Mouse (Mus musculus) liver, adult 2 months (tissue): Measurements from ENCODE around the gene Zfp961. TPM values are rescaled to one million over a fixed set of nuclear protein-coding genes. Genes with fewer than 3 reads are reported as not detected.
"Not testable (repeated sequence)": the region's sequence is repeated elsewhere in the genome, so short reads cannot be mapped to it uniquely, and the experiment has no call there.

Source experiments
- DNase-seq: peaks from one replicate; pipeline ENCODE4 v3.0.0-alpha.2; 2011; ENCODE audit warnings: low read depth, low spot score; ENCODE audit errors: extremely low read depth
- H3K27ac ChIP-seq: fragments of 200-500 bp; replicated peaks from 2 replicates; pipeline ENCODE4 v1.5.1; 2012; ENCODE audit warnings: low read depth, mild to moderate bottlenecking, control low read depth, inconsistent platforms, low read length; ENCODE audit not compliant: insufficient read depth
- H3K27me3 ChIP-seq: fragments of 200-500 bp; 2 replicates; pipeline ENCODE4 v1.6.1; 2012; ENCODE audit warnings: mild to moderate bottlenecking, moderate library complexity, low read length, inconsistent platforms; ENCODE audit not compliant: control insufficient read depth, insufficient read depth
- H3K36me3 ChIP-seq: fragments of 200-500 bp; 2 replicates; pipeline ENCODE4 v1.6.1; 2012; ENCODE audit warnings: low read length, inconsistent platforms; ENCODE audit not compliant: control insufficient read depth, insufficient read depth
- H3K4me1 ChIP-seq: fragments of 200-500 bp; 2 replicates; pipeline ENCODE4 v1.6.1; 2011; ENCODE audit warnings: low read length; ENCODE audit not compliant: control insufficient read depth, insufficient read depth
- H3K4me3 ChIP-seq: fragments of 200-500 bp; 2 replicates; pipeline ENCODE4 v1.5.1; 2011; ENCODE audit warnings: low read depth, mild to moderate bottlenecking, control low read depth, low read length, moderate library complexity; ENCODE audit not compliant: insufficient read depth
- H3K79me2 ChIP-seq: fragments of 200-500 bp; 2 replicates; pipeline ENCODE4 v1.6.1; 2012; ENCODE audit warnings: inconsistent platforms, mild to moderate bottlenecking, low read length, moderate library complexity; ENCODE audit not compliant: control insufficient read depth, insufficient read depth
- H3K9ac ChIP-seq: fragments of 200-500 bp; 2 replicates; pipeline ENCODE4 v1.6.1; 2012; ENCODE audit warnings: low read depth, mild to moderate bottlenecking, control low read depth, inconsistent platforms, low read length
- CTCF ChIP-seq: fragments of 200-500 bp; IDR thresholded peaks from 2 replicates; pipeline ENCODE4 v1.5.1; 2011; ENCODE audit warnings: low read depth, low read length, control low read depth
- POLR2A ChIP-seq: fragments of 200-500 bp; IDR thresholded peaks from 2 replicates; pipeline ENCODE4 v1.6.1; 2011; ENCODE audit warnings: low read length, control low read depth; ENCODE audit not compliant: insufficient read depth; ENCODE audit errors: extremely low read depth
- WGBS: fragments of 180-500 bp; shearing (Covaris S2); methylation state at CpG from one replicate; pipeline ENCODE4 v1.1.7; 2018; 5-methylcytosine and 5-hydroxymethylcytosine counted together
- polyA plus RNA-seq: library from polyadenylated mRNA; depleted of rRNA; stranded (reverse); fragments of >200 nt; gene quantifications from 2 replicates; pipeline ENCODE4 v1.2.3, GENCODE M21; 2012
- total RNA-seq: library from RNA; depleted of rRNA; stranded (reverse); fragments of >200 nt; gene quantifications from 2 replicates; pipeline ENCODE4 v1.2.3, GENCODE M21; 2014

The Zfp961 gene
- total and polyA plus RNA-seq, 2 experiments = 2.7 to 7.5 TPM

DNA sequence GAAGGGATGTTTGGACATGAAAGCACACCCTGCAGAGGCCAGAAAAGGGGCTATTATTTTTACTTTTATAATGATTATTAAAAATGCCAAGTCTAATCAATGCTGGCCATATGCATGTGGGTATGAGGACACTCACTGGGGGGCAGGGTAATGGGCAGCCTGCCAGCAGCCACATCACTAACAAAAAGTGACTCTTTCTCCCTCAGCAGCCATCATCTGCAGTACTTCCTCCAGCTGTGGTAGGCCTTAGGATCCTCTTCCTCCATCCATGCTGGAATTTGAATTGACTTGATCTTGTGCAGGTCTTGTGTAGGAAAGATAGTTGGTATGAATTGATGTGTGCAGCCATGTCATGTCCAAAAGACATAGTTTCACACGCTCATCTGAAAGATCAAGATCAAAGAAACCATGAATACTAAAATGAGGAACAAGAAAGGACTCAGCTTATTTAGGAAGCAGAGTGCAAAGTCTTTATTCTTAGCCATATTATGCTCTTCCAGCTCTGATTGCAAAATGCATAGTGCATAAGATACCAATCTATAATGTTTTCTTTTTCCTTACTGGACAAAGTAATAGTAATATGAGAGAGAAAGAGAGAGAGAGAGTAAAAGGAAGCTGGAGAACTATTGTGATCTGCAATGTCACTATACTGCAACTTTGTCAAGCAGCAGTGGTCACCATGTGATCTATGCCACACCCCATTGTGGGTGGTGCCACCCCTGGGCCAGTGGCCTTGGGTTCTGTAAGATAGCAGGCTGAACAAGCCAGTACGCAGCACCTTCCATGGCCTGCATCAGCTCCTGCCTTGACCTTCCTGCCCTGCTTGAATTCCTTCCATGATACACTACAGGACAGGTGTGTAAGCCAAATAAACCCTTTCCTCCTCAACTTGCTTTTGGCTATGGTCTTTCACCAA, 10.3 kb upstream of the Zfp961 start:
- H3K27ac ChIP-seq = no peak overlapping the region
- no peaks in the 10 kb centered on the region for H3K4me1 ChIP-seq
- no peaks in the 10 kb centered on the region for H3K36me3 ChIP-seq
- 75% methylated on average over 2 of the region's 2 CpGs for WGBS
- no peak for TF ChIP-seq POLR2A
- no peak for TF ChIP-seq CTCF
- no peak overlapping the region for H3K9ac ChIP-seq
- no peaks in the 10 kb centered on the region for H3K27me3 ChIP-seq
- no peak for DNase-seq
- H3K79me2 ChIP-seq = no peaks in the 10 kb centered on the region
- no peak overlapping the region for H3K4me3 ChIP-seq

DNA sequence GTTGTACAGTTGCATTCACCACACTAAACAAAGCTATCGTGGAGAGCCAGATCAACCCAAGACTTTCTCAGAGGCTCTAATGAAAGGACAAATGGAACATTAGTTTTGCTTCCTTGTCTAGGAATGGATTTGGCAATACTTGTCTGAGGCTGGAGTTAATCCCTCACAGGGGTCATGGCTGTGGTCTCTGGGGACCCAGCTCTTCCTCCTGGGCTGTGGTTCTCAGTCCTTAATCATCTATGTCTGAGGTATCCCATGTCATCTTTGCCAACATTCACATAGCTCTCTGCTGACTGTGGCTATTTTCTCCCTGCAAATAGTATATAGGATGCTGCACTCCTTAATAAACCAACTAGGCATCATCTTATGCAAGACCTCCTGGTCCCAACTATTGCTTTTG, 9.1 kb upstream of the Zfp961 start:
- Histone ChIP-seq H3K27me3 (no peaks in the 10 kb centered on the region), H3K4me3 (no peak overlapping the region), H3K4me1 (no peaks in the 10 kb centered on the region), H3K9ac (no peak overlapping the region), H3K79me2 (no peaks in the 10 kb centered on the region), H3K27ac (no peak overlapping the region), H3K36me3 (no peaks in the 10 kb centered on the region)
- WGBS = 81% methylated on average over 1 of the region's 1 CpGs
- no peak for DNase-seq
- TF ChIP-seq CTCF (no peak), POLR2A (no peak)

DNA sequence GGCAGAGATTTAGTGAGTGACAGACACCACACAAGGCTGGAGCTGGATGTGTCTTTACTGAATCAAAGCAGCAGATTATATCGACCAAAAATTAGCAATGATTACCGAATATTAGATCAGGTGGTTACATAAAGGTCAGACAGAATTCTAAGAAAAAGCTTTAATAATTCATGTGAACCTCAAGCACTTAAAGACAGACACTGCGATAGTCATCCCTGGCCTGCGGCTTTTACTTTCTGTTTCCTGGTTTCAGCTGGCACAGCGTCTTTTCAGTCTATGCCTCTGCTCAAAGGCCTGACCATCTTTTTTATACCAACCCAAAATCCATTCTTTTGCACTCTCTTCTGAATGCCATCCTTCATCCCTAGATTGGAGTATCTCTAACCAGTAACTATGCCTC, 2.2 kb upstream of the Zfp961 start:
- Histone ChIP-seq H3K4me1 (peaks cover 5% of the 10 kb centered on the region; the same call in 1 of the 2 replicates), H3K79me2 (peaks cover 5% of the 10 kb centered on the region; the same call in 1 of the 2 replicates), H3K27me3 (no peaks in the 10 kb centered on the region), H3K27ac (no peak overlapping the region), H3K4me3 (no peak overlapping the region), H3K9ac (no peak overlapping the region), H3K36me3 (no peaks in the 10 kb centered on the region)
- no peak for DNase-seq
- TF ChIP-seq CTCF = no peak
- TF ChIP-seq POLR2A = no peak
- WGBS = 89% methylated on average over 5 of the region's 5 CpGs

DNA sequence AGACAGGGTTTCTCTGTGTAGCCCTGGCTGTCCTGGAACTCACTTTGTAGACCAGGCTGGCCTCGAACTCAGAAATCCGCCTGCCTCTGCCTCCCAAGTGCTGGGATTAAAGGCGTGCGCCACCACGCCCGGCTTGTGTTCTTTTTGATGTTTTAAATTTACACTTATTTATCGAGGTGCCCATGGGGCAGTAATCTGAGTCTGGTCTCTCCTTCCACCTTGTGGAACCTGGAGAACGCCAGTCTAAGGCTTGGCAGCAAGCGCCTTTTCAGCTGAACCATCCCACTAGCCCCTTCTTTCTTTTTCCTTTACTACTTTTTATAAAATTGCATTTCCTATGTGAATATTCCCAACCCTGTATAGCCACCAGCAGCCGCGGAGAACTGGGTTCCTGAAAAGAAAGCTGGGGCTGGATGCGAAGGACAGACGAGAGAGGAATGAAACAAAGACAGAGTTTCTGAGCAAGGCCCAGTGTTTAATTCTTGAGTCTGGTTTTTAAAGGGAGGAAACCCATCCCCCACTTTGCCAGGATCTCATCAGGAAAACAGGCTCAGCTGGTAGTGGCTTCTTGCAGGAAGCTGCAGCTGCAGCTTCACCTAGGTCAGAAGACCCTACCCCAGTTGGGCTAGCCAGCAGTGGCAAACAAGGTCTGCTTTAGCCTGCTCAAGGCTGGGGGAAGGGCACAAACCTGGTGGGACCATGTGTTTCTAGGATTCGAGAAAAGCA, 761 bp downstream of the Zfp961 start:
- DNase-seq = no peak
- Histone ChIP-seq H3K79me2 (peaks cover 5% of the 10 kb centered on the region; the same call in 1 of the 2 replicates), H3K27ac (no peak overlapping the region), H3K4me1 (peaks cover 5% of the 10 kb centered on the region; the same call in 1 of the 2 replicates), H3K27me3 (no peaks in the 10 kb centered on the region), H3K9ac (peak overlapping the region; percentile 10; the same call in 1 of the 2 replicates), H3K36me3 (no peaks in the 10 kb centered on the region; the same call in 1 of the 2 replicates), H3K4me3 (peak overlapping the region; percentile 40)
- WGBS = 28% methylated on average over 14 of the region's 14 CpGs
- no peak for TF ChIP-seq POLR2A
- no peak for TF ChIP-seq CTCF

DNA sequence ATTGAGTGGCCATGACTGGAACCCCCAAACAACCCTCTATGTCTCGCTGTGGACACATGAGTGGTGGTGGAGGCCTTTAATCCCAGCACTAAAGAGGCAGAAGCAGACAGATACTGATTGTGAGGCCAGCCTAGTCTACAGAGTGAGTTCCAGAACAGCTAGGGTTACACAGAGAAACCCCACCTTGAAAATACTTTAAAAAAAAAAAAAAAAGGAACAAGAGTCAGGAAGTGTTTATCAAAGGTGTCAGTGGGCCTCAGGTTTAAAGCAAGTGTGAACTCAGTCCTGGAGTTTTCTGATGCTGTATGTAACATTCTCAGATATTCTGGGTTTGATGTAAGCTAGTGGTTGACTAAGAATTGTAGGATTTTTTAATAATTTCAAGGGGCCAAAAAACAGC, 1.7 kb downstream of the Zfp961 start:
- WGBS = 94% methylated on average over 1 of the region's 1 CpGs
- Histone ChIP-seq H3K36me3 (no peaks in the 10 kb centered on the region; the same call in 1 of the 2 replicates), H3K4me3 (no peak overlapping the region), H3K27ac (no peak overlapping the region), H3K79me2 (peaks cover 5% of the 10 kb centered on the region; the same call in 1 of the 2 replicates), H3K9ac (no peak overlapping the region), H3K4me1 (peaks cover 5% of the 10 kb centered on the region; the same call in 1 of the 2 replicates), H3K27me3 (no peaks in the 10 kb centered on the region)
- DNase-seq = no peak
- TF ChIP-seq POLR2A = no peak
- no peak for TF ChIP-seq CTCF

DNA sequence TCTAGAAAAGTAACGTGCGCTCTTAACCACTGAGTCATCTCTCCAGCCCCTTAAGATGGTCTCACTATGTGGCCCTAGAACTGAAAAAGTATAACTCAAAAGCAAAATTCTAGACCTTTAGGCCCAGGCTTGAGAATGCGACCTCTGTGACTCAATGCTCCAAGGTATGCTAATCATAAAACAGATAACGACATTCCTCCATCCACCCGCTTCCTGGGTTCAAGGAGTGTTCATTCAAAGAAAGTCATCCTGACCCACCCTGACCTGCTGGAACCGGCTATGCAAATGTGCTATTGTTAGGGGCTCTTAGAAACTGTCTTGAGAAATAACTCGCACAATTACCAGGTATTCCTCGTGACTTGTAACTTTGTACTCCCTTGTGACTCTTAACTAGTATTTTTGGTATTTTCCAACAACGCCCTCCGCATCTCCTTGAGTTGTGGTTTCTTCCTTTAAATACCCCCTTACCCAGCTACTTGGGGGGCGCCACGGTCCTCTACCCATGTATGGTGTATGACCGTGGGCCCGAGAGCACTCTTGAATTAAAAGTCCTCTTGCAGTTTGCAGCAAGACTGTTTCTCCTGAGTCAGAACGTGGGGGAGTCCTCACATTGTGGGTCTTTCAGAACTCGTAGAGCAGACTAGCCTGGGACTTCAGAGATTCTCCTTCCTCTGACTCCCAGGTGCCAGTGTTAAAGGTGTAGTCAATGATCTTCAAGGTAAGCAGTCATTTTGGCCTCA, 2.3 kb downstream of the Zfp961 start:
- not testable (repeated sequence) for H3K79me2 ChIP-seq, H3K27me3 ChIP-seq, H3K4me3 ChIP-seq, H3K27ac ChIP-seq, DNase-seq, H3K9ac ChIP-seq, H3K36me3 ChIP-seq, H3K4me1 ChIP-seq
- 97% methylated on average over 16 of the region's 16 CpGs for WGBS
